Mouse (Mus musculus) myocyte (in vitro differentiated cells): ENCODE data around the gene Stx19. TPM values are rescaled to one million over a fixed set of nuclear protein-coding genes. Genes with fewer than 3 reads are reported as not detected.

Experiments used
- H3K27me3 ChIP-seq: one replicate; pipeline ENCODE4 v1.6.1; 2011; ENCODE audit not compliant: control insufficient read depth, insufficient read depth, insufficient read length
- H3K36me3 ChIP-seq: one replicate; pipeline ENCODE4 v1.6.1; 2011; ENCODE audit not compliant: control insufficient read depth, insufficient read depth
- H3K4me2 ChIP-seq: one replicate; pipeline ENCODE4 v1.6.1; 2011; ENCODE audit warnings: low read depth, control low read depth
- H3K4me3 ChIP-seq: one replicate; pipeline ENCODE4 v1.5.1; 2011; ENCODE audit warnings: mild to moderate bottlenecking, control low read depth, moderate library complexity
- H3K79me2 ChIP-seq: one replicate; pipeline ENCODE4 v1.6.1; 2011; ENCODE audit not compliant: control insufficient read depth, insufficient read depth
- H3ac ChIP-seq: one replicate; pipeline ENCODE4 v1.6.1; 2011; ENCODE audit not compliant: control insufficient read depth, insufficient read length
- CEBPB ChIP-seq: IDR thresholded peaks from 2 replicates; pipeline ENCODE4 v1.6.1; 2011; ENCODE audit warnings: mild to moderate bottlenecking, moderate library complexity; ENCODE audit not compliant: poor library complexity, insufficient read depth, severe bottlenecking
- E2F4 ChIP-seq: IDR thresholded peaks from one replicate; pipeline ENCODE4 v1.6.1; 2011; ENCODE audit warnings: mild to moderate bottlenecking, control low read depth, moderate library complexity; ENCODE audit not compliant: insufficient read depth
- MAX ChIP-seq: IDR thresholded peaks from one replicate; pipeline ENCODE4 v1.6.1; 2011; ENCODE audit warnings: low read depth, mild to moderate bottlenecking, control low read depth
- MYOD1 ChIP-seq, 3 experiments: IDR thresholded peaks; one replicate each; pipeline ENCODE4 v1.6.1; 2011; ENCODE audit warnings: control low read depth in 2 of 3, low read depth in 2 of 3, mild to moderate bottlenecking in 2 of 3, moderate library complexity in 1 of 3; ENCODE audit not compliant: insufficient read length in 2 of 3, control insufficient read depth in 1 of 3
- MYOG ChIP-seq, 3 experiments: IDR thresholded peaks; one replicate each; pipeline ENCODE4 v1.6.1; 2011; ENCODE audit warnings: control low read depth in 2 of 3, low read depth in 2 of 3, mild to moderate bottlenecking in 2 of 3; ENCODE audit not compliant: insufficient read length in 2 of 3, control insufficient read depth in 1 of 3, insufficient read depth in 1 of 3
- POLR2A ChIP-seq: IDR thresholded peaks from one replicate; pipeline ENCODE4 v1.6.1; 2011; ENCODE audit warnings: low read depth, mild to moderate bottlenecking, control low read depth, moderate library complexity; ENCODE audit not compliant: insufficient read length
- POLR2AphosphoS2 ChIP-seq: IDR thresholded peaks from one replicate; pipeline ENCODE4 v1.6.1; 2011; ENCODE audit warnings: low read depth, control low read depth; ENCODE audit not compliant: insufficient read length
- REST ChIP-seq: IDR thresholded peaks from one replicate; pipeline ENCODE4 v1.6.1; 2011; ENCODE audit warnings: mild to moderate bottlenecking, control low read depth, moderate library complexity; ENCODE audit not compliant: insufficient read depth, insufficient read length
- SRF ChIP-seq: IDR thresholded peaks from one replicate; pipeline ENCODE4 v1.6.1; 2011; ENCODE audit warnings: low read depth; ENCODE audit not compliant: control insufficient read depth, insufficient read length
- TCF12 ChIP-seq: IDR thresholded peaks from one replicate; pipeline ENCODE4 v1.6.1; 2011; ENCODE audit warnings: mild to moderate bottlenecking, control low read depth; ENCODE audit not compliant: poor library complexity, insufficient read depth, severe bottlenecking
- TCF3 ChIP-seq: IDR thresholded peaks from one replicate; pipeline ENCODE4 v1.6.1; 2011; ENCODE audit warnings: low read depth, control low read depth; ENCODE audit not compliant: insufficient read length
- USF1 ChIP-seq: IDR thresholded peaks from one replicate; pipeline ENCODE4 v1.6.1; 2011; ENCODE audit warnings: low read depth, mild to moderate bottlenecking, control low read depth, moderate library complexity
- polyA plus RNA-seq: library from polyadenylated mRNA; unstranded; fragments of >200 nt; fragmentation: generic; extraction: Trizol; gene quantifications from one replicate; pipeline ENCODE4 v1.2.1, GENCODE M21; 2012; ENCODE audit warnings: missing spikeins

Gene Stx19
- polyA plus RNA-seq, 1 experiment = not detected

DNA sequence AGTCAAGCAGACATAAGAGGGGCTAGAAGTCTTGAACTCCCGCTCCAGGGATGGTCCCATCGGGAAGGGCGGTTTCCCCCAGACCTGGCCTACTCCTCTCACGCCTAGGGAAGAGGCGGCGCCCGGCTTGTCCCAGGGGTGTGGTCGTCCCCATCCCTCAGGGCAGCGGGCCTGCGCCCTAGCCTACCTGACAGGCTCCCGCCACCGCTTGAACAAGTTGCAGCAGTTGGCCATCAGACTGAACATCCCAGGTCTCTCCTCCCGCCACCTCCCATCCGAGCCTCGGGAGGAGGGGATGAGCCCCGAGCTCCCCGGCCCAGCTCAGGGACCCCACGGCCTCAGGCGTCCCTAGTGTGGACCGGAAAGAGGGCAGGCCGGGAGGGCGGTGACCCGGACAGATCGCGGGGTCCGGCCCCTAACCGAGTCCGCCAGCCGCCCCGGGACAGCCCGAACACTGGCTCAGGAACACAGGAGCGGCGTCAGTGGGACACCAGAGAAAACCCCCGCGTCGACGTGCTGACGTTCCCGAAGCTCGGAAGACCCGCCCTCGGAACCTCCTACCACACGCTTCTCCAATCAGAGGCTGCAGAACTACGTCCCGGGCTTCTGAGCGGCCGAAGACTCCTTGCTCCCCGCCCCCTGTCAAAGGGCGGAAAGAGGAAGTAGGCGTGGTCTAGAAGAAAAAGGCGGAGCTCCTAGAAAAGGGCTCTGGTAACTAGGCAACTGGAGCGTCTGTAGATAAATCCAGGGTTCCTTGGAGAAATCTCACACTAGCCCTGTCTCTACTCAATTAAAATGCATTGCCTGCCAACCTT is 32.2 kb downstream of the Stx19 start, which contains the start of gene Arl13b:
TSS of gene Arl13b (minus strand) at position 543 of the 815 bp plus-strand sequence.
- Histone ChIP-seq H3ac (peak within 1 kb of the TSS; percentile 14), H3K4me2 (peak within 1 kb of the TSS; percentile 79), H3K79me2 (peaks cover 24% of the 10 kb centered on the region), H3K27me3 (no peaks in the 10 kb centered on the region), H3K36me3 (no peaks in the 10 kb centered on the region), H3K4me3 (peak within 1 kb of the TSS; percentile 33)
- TF ChIP-seq SRF (no peak), POLR2AphosphoS2 (peak; percentile 26), MYOG (IDR thresholded peaks at IDR 0.05; ENCODE audit: control insufficient read depth in 1 of 3, insufficient read depth in 1 of 3, insufficient read length in 2 of 3, low read depth in 2 of 3) (no peak), CEBPB (no peak), TCF3 (no peak), E2F4 (peak; percentile 47), MAX (no peak), REST (no peak), POLR2A (peak; percentile 64)

DNA sequence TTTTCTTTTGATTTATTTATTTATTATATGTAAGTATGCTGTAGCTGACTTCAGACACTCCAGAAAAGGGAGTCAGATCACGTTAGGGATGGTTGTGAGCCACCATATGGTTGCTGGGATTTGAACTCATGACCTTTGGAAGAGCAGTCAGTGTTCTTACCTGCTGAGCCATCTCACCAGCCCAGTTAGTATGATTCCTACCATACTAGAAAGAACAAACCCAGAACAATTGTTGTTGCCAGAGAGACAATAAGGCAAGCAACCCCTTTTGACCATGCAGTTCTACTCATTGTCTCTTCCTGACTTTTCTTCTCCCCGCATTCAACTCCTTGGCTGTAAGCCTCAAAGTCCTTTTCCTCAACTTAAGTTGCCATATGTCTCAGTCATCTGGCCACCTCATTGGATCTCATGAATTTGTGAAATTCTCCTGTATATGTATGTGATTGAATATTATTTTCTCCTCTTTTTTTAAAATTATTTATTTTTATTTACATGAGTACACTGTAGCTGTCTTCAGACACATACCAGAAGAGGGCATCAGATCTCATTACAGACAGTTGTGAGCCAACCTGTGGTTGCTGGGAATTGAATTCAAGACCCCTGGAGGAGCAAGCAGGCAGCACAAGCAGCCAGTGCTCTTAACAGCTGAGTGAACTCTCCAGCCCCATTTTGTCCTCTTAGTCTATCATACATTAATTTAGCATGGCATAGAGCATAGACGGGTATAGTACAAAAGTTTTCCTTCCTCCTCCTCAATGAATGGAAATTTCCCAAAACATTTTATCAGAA is 38.2 kb downstream of the Stx19 start:
- TF ChIP-seq USF1 = no peak
- TF ChIP-seq POLR2A = no peak
- no peak for TF ChIP-seq POLR2AphosphoS2
- no peak for TF ChIP-seq TCF3
- TF ChIP-seq MYOD1 (IDR thresholded peaks at IDR 0.05; ENCODE audit: control insufficient read depth in 1 of 3, insufficient read length in 2 of 3, low read depth in 2 of 3) = no peak
- no peak for TF ChIP-seq SRF
- TF ChIP-seq TCF12 = no peak
- H3K27me3 ChIP-seq = no peaks in the 10 kb centered on the region

DNA sequence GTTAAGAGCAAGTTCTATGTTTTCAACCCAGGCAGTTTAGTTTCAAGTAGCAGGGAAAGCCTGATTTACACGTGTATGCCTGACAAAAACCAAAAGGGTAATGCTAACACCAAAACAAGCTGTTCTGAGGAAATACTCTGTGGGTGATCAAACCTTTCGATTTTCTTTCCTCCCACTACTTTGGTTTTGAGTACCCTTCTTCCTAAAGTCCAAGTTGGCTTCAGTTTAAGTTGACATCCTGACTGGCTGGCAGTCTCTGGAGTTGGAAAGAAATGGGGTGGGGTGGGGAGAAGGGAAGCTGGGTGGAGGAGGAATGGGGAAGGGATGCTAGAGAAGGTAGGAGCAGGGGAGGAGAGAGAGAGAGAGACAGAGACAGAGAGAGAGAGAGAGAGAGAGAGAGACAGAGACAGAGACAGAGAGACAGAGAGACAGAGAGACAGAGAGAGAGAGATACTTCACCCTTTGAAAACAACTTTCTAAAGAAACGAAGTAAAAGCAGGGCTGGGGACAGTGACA is 39.2 kb downstream of the Stx19 start:
- Histone ChIP-seq H3K79me2 (no peaks in the 10 kb centered on the region), H3K4me2 (peak overlapping the region; percentile 73), H3K36me3 (no peaks in the 10 kb centered on the region), H3ac (no peak overlapping the region), H3K27me3 (no peaks in the 10 kb centered on the region), H3K4me3 (peak overlapping the region; percentile 41)
- TF ChIP-seq MAX = no peak

More for the DNA sequence above, 38.2 kb downstream of the Stx19 start:
- H3ac ChIP-seq = no peak overlapping the region
- H3K36me3 ChIP-seq = no peaks in the 10 kb centered on the region
- no peak overlapping the region for H3K4me2 ChIP-seq
- no peaks in the 10 kb centered on the region for H3K79me2 ChIP-seq
- no peak overlapping the region for H3K4me3 ChIP-seq

DNA sequence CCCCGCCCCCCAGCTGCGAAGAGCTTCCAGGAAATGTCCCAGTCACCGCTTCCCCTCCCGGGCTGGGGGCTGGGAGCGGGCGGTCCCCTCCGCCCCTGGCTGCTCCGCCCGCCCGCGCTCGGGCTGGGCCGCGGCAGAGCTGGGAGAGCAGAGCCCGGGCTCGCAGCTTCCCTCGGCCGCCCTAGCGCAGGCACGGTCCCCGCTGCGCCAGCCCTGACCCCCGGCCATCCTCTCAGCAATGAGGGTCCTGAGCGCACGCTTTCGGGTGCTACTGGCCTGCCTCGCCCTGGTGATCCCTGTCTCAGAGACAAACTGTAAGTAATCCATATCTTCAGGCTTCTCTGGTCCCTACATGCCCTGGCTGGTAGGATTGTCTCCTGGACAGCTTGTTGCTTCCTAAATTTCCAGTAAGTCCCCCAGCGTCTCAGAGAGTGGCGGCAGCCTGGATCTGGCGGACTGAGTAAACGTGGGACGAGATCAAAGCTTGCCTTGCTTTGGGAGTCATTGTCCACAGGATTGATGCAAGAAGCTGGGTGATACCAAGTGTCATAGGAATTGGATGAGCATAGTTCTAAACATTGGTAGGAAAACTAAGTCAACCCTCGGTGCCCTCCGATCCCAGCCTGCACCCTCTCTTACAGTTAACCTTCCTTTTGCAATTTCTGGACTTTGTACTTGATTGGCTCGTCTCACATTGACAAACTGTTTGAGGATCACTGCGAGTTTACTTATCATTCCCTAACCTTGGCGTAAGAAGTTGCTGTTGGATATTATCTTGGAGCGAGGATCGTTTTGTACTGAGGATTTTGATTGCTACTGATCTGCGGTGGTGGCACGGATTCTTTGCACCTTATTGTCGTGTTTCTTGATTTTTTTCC is 40.0 kb downstream of the Stx19 start, which contains the start of gene Pros1:
TSS of gene Pros1 (plus strand) at position 117 of the 878 bp plus-strand sequence.
- Histone ChIP-seq H3K4me3 (peak within 1 kb of the TSS; percentile 41), H3K79me2 (no peaks in the 10 kb centered on the region), H3K4me2 (peak within 1 kb of the TSS; percentile 73), H3K36me3 (no peaks in the 10 kb centered on the region), H3ac (no peak within 1 kb of the TSS), H3K27me3 (no peaks in the 10 kb centered on the region)
- TF ChIP-seq USF1 = no peak
- peak; percentile 61 for TF ChIP-seq POLR2AphosphoS2
- peak; percentile 89 for TF ChIP-seq POLR2A

DNA sequence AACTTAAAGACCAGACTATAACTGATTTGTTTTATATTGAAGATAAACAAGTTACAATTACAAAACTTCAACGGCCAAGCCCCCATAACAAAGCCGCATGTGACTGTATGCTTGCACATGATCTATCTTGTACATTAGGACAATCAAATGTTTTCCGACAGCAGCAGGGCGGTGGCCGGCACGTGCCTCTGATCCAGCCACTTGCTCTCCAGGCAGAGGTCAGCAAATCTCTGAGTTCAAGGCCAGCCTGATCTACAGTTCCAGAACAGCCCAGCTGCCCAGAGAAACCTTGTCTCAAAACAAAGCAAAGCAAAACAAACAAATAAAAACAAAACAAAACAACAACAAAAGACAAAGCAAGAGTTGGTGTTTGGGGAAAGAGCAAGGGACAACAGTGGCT is 40.9 kb downstream of the Stx19 start:
- peak overlapping the region; percentile 41 for H3K4me3 ChIP-seq

More for the DNA sequence above, 40.9 kb downstream of the Stx19 start:
- Histone ChIP-seq H3ac (no peak overlapping the region), H3K79me2 (no peaks in the 10 kb centered on the region), H3K27me3 (no peaks in the 10 kb centered on the region), H3K36me3 (no peaks in the 10 kb centered on the region), H3K4me2 (no peak overlapping the region)
- no peak for TF ChIP-seq E2F4
- TF ChIP-seq MYOD1 (IDR thresholded peaks at IDR 0.05; ENCODE audit: control insufficient read depth in 1 of 3, insufficient read length in 2 of 3, low read depth in 2 of 3) = no peak
- TF ChIP-seq TCF3 = no peak
- no peak for TF ChIP-seq POLR2AphosphoS2
- TF ChIP-seq USF1 = no peak
- TF ChIP-seq CEBPB = no peak
- no peak for TF ChIP-seq SRF
- no peak for TF ChIP-seq MYOG (IDR thresholded peaks at IDR 0.05; ENCODE audit: control insufficient read depth in 1 of 3, insufficient read depth in 1 of 3, insufficient read length in 2 of 3, low read depth in 2 of 3)
- no peak for TF ChIP-seq POLR2A
